Mouse (Mus musculus): ENCODE measurements around the gene Ttc22. TPM values are rescaled to one million over a fixed set of nuclear protein-coding genes. Genes with fewer than 3 reads are reported as not detected.
A peak's percentile ranks its signal among the peaks of the same experiment; 100 is the strongest.

The Ttc22 gene
- polyA plus RNA-seq, 1 experiment from 2014 or later = 26.9 TPM

- DNase-seq (ENCODE audit: low spot score) (no peak), ATAC-seq (ENCODE audit: low FRiP score, low TSS enrichment) (no peak)
- H3K4me3 ChIP-seq (ENCODE audit: low read depth, low read length) = no peak overlapping the region
- no peak overlapping the region for H3K27ac ChIP-seq (replicated peaks)
- no peaks in the 10 kb centered on the region for H3K4me1 ChIP-seq (replicated peaks; ENCODE audit: control insufficient read depth, insufficient read depth)
- H3K27me3 ChIP-seq (ENCODE audit: control insufficient read depth, insufficient read depth, low read length) = no peaks in the 10 kb centered on the region
- WGBS = 88% methylated on average over 1 of the region's 1 CpGs
- no peak for TF ChIP-seq EP300 (optimal IDR thresholded peaks at IDR 0.05)
- TF ChIP-seq CTCF (IDR thresholded peaks at IDR 0.05; ENCODE audit: low read depth) = no peak
- no peaks in the 10 kb centered on the region for H3K9me3 ChIP-seq (ENCODE audit: control insufficient read depth, low read length)
- no peaks in the 10 kb centered on the region for H3K36me3 ChIP-seq (ENCODE audit: control insufficient read depth, insufficient read depth, low read length)
- no peak overlapping the region for H3K4me2 ChIP-seq (replicated peaks; ENCODE audit: low read depth)
- H3K9ac ChIP-seq (ENCODE audit: low read length) = no peak overlapping the region
Observed at GRCm38 (mm10) chr4:106607905-106608304, 14.3 kb upstream of the Ttc22 start.

GRCm38 (mm10) chr4:106613105-106613504 lies 9.1 kb upstream of the Ttc22 start:
- Histone ChIP-seq H3K36me3 (ENCODE audit: control insufficient read depth, insufficient read depth, low read length) (no peaks in the 10 kb centered on the region), H3K4me2 (replicated peaks; ENCODE audit: low read depth) (no peak overlapping the region), H3K4me1 (replicated peaks; ENCODE audit: control insufficient read depth, insufficient read depth) (no peaks in the 10 kb centered on the region; the same call in 1 of the 2 replicates), H3K4me3 (ENCODE audit: low read depth, low read length) (no peak overlapping the region), H3K9me3 (ENCODE audit: control insufficient read depth, low read length) (no peaks in the 10 kb centered on the region), H3K27me3 (ENCODE audit: control insufficient read depth, insufficient read depth, low read length) (no peaks in the 10 kb centered on the region), H3K27ac (replicated peaks) (no peak overlapping the region), H3K9ac (ENCODE audit: low read length) (no peak overlapping the region)
- ATAC-seq (ENCODE audit: low FRiP score, low TSS enrichment) (0 out of 2 replicates have a peak, but pooled peaks have one; percentile 9), DNase-seq (ENCODE audit: low spot score) (no peak)
- TF ChIP-seq EP300 (optimal IDR thresholded peaks at IDR 0.05) (no peak), CTCF (IDR thresholded peaks at IDR 0.05; ENCODE audit: low read depth) (no peak)
- WGBS = 76% methylated on average over 8 of the region's 8 CpGs

- Histone ChIP-seq H3K9ac (ENCODE audit: low read length) (no peak overlapping the region), H3K9me3 (ENCODE audit: control insufficient read depth, low read length) (no peaks in the 10 kb centered on the region), H3K4me2 (replicated peaks; ENCODE audit: low read depth) (no peak overlapping the region), H3K4me3 (ENCODE audit: low read depth, low read length) (no peak overlapping the region), H3K36me3 (ENCODE audit: control insufficient read depth, insufficient read depth, low read length) (no peaks in the 10 kb centered on the region), H3K27ac (replicated peaks) (no peak overlapping the region), H3K27me3 (ENCODE audit: control insufficient read depth, insufficient read depth, low read length) (no peaks in the 10 kb centered on the region), H3K4me1 (replicated peaks; ENCODE audit: control insufficient read depth, insufficient read depth) (no peaks in the 10 kb centered on the region; the same call in 1 of the 2 replicates)
- peak; percentile 40 for DNase-seq (ENCODE audit: low spot score)
- TF ChIP-seq EP300 (optimal IDR thresholded peaks at IDR 0.05) = no peak
- TF ChIP-seq CTCF (IDR thresholded peaks at IDR 0.05; ENCODE audit: low read depth) = no peak
- WGBS = 64% methylated on average over 3 of the region's 3 CpGs
- ATAC-seq (ENCODE audit: low FRiP score, low TSS enrichment) = no peak
Observed at GRCm38 (mm10) chr4:106613560-106613959, 8.7 kb upstream of the Ttc22 start.

- ATAC-seq (ENCODE audit: low FRiP score, low TSS enrichment) = peak; percentile 29; the same call in 1 of the 2 replicates
- 45% methylated on average over 7 of the region's 7 CpGs for WGBS
- no peak overlapping the region for H3K9ac ChIP-seq (ENCODE audit: low read length)
Observed at GRCm38 (mm10) chr4:106614180-106614797, 7.9 kb upstream of the Ttc22 start.

GRCm38 (mm10) chr4:106614881-106615280 lies 7.4 kb upstream of the Ttc22 start:
- DNase-seq (ENCODE audit: low spot score) = no peak
- Histone ChIP-seq H3K27ac (replicated peaks) (no peak overlapping the region), H3K4me3 (ENCODE audit: low read depth, low read length) (no peak overlapping the region), H3K9ac (ENCODE audit: low read length) (no peak overlapping the region), H3K4me2 (replicated peaks; ENCODE audit: low read depth) (no peak overlapping the region), H3K9me3 (ENCODE audit: control insufficient read depth, low read length) (no peaks in the 10 kb centered on the region), H3K4me1 (replicated peaks; ENCODE audit: control insufficient read depth, insufficient read depth) (no peaks in the 10 kb centered on the region; the same call in 1 of the 2 replicates), H3K36me3 (ENCODE audit: control insufficient read depth, insufficient read depth, low read length) (no peaks in the 10 kb centered on the region), H3K27me3 (ENCODE audit: control insufficient read depth, insufficient read depth, low read length) (no peaks in the 10 kb centered on the region)
- no peak for TF ChIP-seq EP300 (optimal IDR thresholded peaks at IDR 0.05)
- no peak for TF ChIP-seq CTCF (IDR thresholded peaks at IDR 0.05; ENCODE audit: low read depth)
- 86% methylated on average over 9 of the region's 9 CpGs for WGBS
- ATAC-seq (ENCODE audit: low FRiP score, low TSS enrichment) = no peak

More at GRCm38 (mm10) chr4:106614180-106614797, 7.9 kb upstream of the Ttc22 start:
- Histone ChIP-seq H3K4me3 (ENCODE audit: low read depth, low read length) (no peak overlapping the region), H3K27ac (replicated peaks) (no peak overlapping the region), H3K36me3 (ENCODE audit: control insufficient read depth, insufficient read depth, low read length) (no peaks in the 10 kb centered on the region), H3K9me3 (ENCODE audit: control insufficient read depth, low read length) (no peaks in the 10 kb centered on the region), H3K4me1 (replicated peaks; ENCODE audit: control insufficient read depth, insufficient read depth) (no peaks in the 10 kb centered on the region; the same call in 1 of the 2 replicates), H3K27me3 (ENCODE audit: control insufficient read depth, insufficient read depth, low read length) (no peaks in the 10 kb centered on the region), H3K4me2 (replicated peaks; ENCODE audit: low read depth) (no peak overlapping the region)
- TF ChIP-seq CTCF (IDR thresholded peaks at IDR 0.05; ENCODE audit: low read depth) (peak; percentile 97), EP300 (optimal IDR thresholded peaks at IDR 0.05) (no peak)
- DNase-seq (ENCODE audit: low spot score) = peak; percentile 69

GRCm38 (mm10) chr4:106615637-106616036 lies 6.6 kb upstream of the Ttc22 start:
- Histone ChIP-seq H3K36me3 (ENCODE audit: control insufficient read depth, insufficient read depth, low read length) (no peaks in the 10 kb centered on the region), H3K4me1 (replicated peaks; ENCODE audit: control insufficient read depth, insufficient read depth) (no peaks in the 10 kb centered on the region; the same call in 1 of the 2 replicates), H3K9me3 (ENCODE audit: control insufficient read depth, low read length) (no peaks in the 10 kb centered on the region), H3K4me2 (replicated peaks; ENCODE audit: low read depth) (no peak overlapping the region), H3K9ac (ENCODE audit: low read length) (no peak overlapping the region), H3K4me3 (ENCODE audit: low read depth, low read length) (no peak overlapping the region), H3K27ac (replicated peaks) (no peak overlapping the region), H3K27me3 (ENCODE audit: control insufficient read depth, insufficient read depth, low read length) (no peaks in the 10 kb centered on the region)
- ATAC-seq (ENCODE audit: low FRiP score, low TSS enrichment) (no peak), DNase-seq (ENCODE audit: low spot score) (no peak)
- no peak for TF ChIP-seq CTCF (IDR thresholded peaks at IDR 0.05; ENCODE audit: low read depth)
- TF ChIP-seq EP300 (optimal IDR thresholded peaks at IDR 0.05) = no peak
- 74% methylated on average over 12 of the region's 12 CpGs for WGBS

Data from stomach, postnatal 0 days (tissue).